Mouse (Mus musculus): ENCODE data around the gene Bpifc.
"Not testable (repeated sequence)": the region's sequence is repeated elsewhere in the genome, so short reads cannot be mapped to it uniquely, and the experiment has no call there.

Gene Bpifc

GRCm38 (mm10) chr10:86011781-86012180, at the start of gene Bpifc:
Gene Bpifc (minus strand): TSS chr10:86011895.
- no peak for DNase-seq (ENCODE audit: low spot score in 2 of 2)

GRCm38 (mm10) chr10:86060267-86060666, 48.6 kb upstream of the Bpifc start:
- no peak for DNase-seq (ENCODE audit: low spot score in 2 of 2)

GRCm38 (mm10) chr10:86057712-86058111, 46.0 kb upstream of the Bpifc start:
- no peak for DNase-seq (ENCODE audit: low spot score in 2 of 2)

GRCm38 (mm10) chr10:86057286-86057685, 45.6 kb upstream of the Bpifc start:
- DNase-seq (ENCODE audit: low spot score in 2 of 2), result no peak

GRCm38 (mm10) chr10:86056297-86056903, 44.7 kb upstream of the Bpifc start:
- DNase-seq (ENCODE audit: low spot score in 2 of 2), result no peak

- no peak for DNase-seq (ENCODE audit: low spot score in 2 of 2)
These were observed 41.3 kb upstream of the Bpifc start for GRCm38 (mm10) chr10:86052818-86053522.

- no peak for DNase-seq (ENCODE audit: low spot score in 2 of 2)
These were observed 38.8 kb upstream of the Bpifc start for GRCm38 (mm10) chr10:86050522-86050921.

GRCm38 (mm10) chr10:86047786-86048185, 36.1 kb upstream of the Bpifc start:
- DNase-seq (ENCODE audit: low spot score in 2 of 2), result no peak

GRCm38 (mm10) chr10:86046371-86046770, 34.7 kb upstream of the Bpifc start:
- DNase-seq (ENCODE audit: low spot score in 2 of 2), result no peak

GRCm38 (mm10) chr10:86044066-86044465, 32.4 kb upstream of the Bpifc start:
- DNase-seq (ENCODE audit: low spot score in 2 of 2), result no peak

- no peak for DNase-seq (ENCODE audit: low spot score in 2 of 2)
These were observed 32.0 kb upstream of the Bpifc start for GRCm38 (mm10) chr10:86043651-86044050.

- DNase-seq (ENCODE audit: low spot score in 2 of 2), result no peak
These were observed 22.5 kb upstream of the Bpifc start for GRCm38 (mm10) chr10:86034007-86034728.

- no peak for DNase-seq (ENCODE audit: low spot score in 2 of 2)
These were observed 20.8 kb upstream of the Bpifc start for GRCm38 (mm10) chr10:86032517-86032916.

GRCm38 (mm10) chr10:86030743-86031142, 19.0 kb upstream of the Bpifc start:
- DNase-seq (ENCODE audit: low spot score in 2 of 2), result no peak

- not testable (repeated sequence) for DNase-seq (ENCODE audit: low spot score in 2 of 2)
These were observed 15.1 kb upstream of the Bpifc start for GRCm38 (mm10) chr10:86026807-86027206.

GRCm38 (mm10) chr10:86026354-86026753, 14.7 kb upstream of the Bpifc start:
- DNase-seq (ENCODE audit: low spot score in 2 of 2), result no peak

- no peak for DNase-seq (ENCODE audit: low spot score in 2 of 2)
These were observed 14.2 kb upstream of the Bpifc start for GRCm38 (mm10) chr10:86025906-86026305.

GRCm38 (mm10) chr10:86023149-86023548, 11.5 kb upstream of the Bpifc start:
- no peak for DNase-seq (ENCODE audit: low spot score in 2 of 2)

GRCm38 (mm10) chr10:86022474-86022816, 10.8 kb upstream of the Bpifc start:
- no peak for DNase-seq (ENCODE audit: low spot score in 2 of 2)

- peak; percentile 82 to 85 for DNase-seq (ENCODE audit: low spot score in 2 of 2)
These were observed 10.2 kb upstream of the Bpifc start, which contains the start of gene Fbxo7 for GRCm38 (mm10) chr10:86021749-86022473. Gene Fbxo7 (plus strand): TSS chr10:86021972.

- DNase-seq (ENCODE audit: low spot score in 2 of 2), result no peak
These were observed 9.7 kb upstream of the Bpifc start for GRCm38 (mm10) chr10:86021408-86021748.

- DNase-seq (ENCODE audit: low spot score in 2 of 2), result no peak
These were observed 7.1 kb upstream of the Bpifc start for GRCm38 (mm10) chr10:86018813-86019212.
